Mouse (Mus musculus): ENCODE data around the gene Acsl5.

GRCm38 (mm10) chr19:55218741-55219221, 33.0 kb upstream of the Acsl5 start:
- no peak for TF ChIP-seq EP300 (optimal IDR thresholded peaks at IDR 0.05)
- no peak for TF ChIP-seq CTCF (IDR thresholded peaks at IDR 0.05; ENCODE audit: low read depth)
